Mouse (Mus musculus): ENCODE results near the gene Rbm20.

The Rbm20 gene

GRCm38 (mm10) chr19:53850166-53850922 lies 173.2 kb downstream of the Rbm20 start:
- DNase-seq (ENCODE audit: low spot score in 2 of 2): peak; percentile 66 to 68

DNA sequence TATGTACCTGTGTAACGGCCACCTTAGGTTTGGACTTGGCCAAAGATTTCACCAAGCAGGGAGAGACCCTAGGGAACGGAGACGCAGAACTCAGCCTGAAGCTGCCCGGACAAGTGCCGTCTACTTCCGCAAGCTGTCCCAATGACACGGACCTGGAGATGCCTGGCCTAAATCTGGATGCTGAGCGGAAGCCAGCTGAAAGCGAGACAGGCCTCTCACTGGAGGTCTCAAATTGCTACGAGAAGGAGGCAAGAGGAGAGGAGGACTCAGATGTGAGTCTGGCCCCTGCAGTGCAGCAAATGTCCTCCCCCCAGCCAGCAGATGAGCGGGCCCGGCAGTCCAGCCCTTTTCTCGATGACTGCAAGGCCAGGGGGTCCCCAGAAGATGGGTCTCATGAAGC lies 174.2 kb downstream of the Rbm20 start:
- no peak for DNase-seq (ENCODE audit: low spot score in 2 of 2)

GRCm38 (mm10) chr19:53851826-53852698 lies 175.0 kb downstream of the Rbm20 start:
- no peak for DNase-seq (ENCODE audit: low spot score in 2 of 2)

- peak in 1 of 2 experiments; percentile 67 for DNase-seq (ENCODE audit: low spot score in 2 of 2)
Measured at GRCm38 (mm10) chr19:53852699-53853451, 175.8 kb downstream of the Rbm20 start.

- no peak for DNase-seq (ENCODE audit: low spot score in 2 of 2)
Measured at GRCm38 (mm10) chr19:53854978-53855377, 177.9 kb downstream of the Rbm20 start.

- no peak for DNase-seq (ENCODE audit: low spot score in 2 of 2)
Measured at GRCm38 (mm10) chr19:53855781-53856180, 178.7 kb downstream of the Rbm20 start.

- no peak for DNase-seq (ENCODE audit: low spot score in 2 of 2)
Measured at GRCm38 (mm10) chr19:53856794-53857193, 179.7 kb downstream of the Rbm20 start.

GRCm38 (mm10) chr19:53857962-53858361 lies 180.9 kb downstream of the Rbm20 start:
- DNase-seq (ENCODE audit: low spot score in 2 of 2): no peak

DNA sequence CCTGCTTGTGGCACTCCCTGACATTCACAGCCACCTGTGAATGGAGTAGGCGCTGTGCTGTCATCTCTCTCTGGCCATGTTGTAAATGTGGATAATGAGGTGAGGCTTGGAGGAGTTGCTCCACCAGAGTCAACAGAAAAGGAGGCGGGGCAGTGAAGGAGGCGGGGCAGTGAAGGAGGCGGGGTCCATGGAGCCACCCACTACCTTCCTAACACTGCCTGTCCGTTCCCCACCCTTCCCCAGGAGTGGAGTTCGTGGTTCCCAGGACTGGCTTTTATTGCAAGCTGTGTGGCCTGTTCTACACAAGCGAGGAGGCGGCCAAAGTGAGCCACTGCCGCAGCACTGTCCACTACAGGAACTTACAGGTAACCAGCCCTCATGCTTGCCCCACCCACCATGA lies 182.0 kb downstream of the Rbm20 start:
- DNase-seq (ENCODE audit: low spot score in 2 of 2): no peak

DNA sequence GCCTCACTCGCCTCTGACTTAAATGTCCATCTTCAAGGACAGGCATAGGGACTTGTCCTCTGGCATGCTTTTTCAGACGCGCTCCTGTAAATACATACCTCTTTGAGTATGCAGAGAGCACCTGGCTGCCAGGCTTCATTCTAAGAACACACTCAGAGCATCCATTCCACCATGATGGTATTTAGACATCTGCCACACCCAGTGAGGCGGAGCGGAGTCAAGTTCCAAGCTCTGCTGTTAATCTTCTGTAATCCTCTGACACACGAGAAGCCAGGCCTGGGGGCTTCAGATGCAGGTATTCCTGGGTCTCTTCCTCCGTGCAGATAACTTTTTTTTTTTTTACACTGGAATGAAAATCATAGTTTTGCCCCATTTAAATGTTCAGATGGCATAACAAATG lies 182.5 kb downstream of the Rbm20 start:
- no peak for DNase-seq (ENCODE audit: low spot score in 2 of 2)

DNA sequence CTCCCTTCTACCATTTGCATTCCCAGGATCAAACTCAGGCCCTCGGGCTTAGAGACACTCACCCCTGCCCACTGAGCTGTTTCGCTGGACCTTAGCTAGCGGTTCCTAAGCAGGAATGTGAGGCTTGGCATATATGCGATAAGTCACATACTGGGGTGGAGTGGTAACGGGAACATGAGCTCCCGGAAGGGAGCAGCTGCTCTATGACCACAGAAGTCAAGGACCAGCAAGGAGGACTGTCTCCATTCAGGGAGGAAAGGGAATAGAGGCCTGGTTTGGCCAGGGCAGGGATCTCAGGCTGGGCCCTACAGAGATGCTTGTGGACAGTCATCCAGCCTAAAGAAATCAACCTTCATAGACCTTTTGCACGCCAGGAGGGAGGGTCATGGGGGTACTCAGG lies 184.2 kb downstream of the Rbm20 start:
- DNase-seq (ENCODE audit: low spot score in 2 of 2): no peak

DNA sequence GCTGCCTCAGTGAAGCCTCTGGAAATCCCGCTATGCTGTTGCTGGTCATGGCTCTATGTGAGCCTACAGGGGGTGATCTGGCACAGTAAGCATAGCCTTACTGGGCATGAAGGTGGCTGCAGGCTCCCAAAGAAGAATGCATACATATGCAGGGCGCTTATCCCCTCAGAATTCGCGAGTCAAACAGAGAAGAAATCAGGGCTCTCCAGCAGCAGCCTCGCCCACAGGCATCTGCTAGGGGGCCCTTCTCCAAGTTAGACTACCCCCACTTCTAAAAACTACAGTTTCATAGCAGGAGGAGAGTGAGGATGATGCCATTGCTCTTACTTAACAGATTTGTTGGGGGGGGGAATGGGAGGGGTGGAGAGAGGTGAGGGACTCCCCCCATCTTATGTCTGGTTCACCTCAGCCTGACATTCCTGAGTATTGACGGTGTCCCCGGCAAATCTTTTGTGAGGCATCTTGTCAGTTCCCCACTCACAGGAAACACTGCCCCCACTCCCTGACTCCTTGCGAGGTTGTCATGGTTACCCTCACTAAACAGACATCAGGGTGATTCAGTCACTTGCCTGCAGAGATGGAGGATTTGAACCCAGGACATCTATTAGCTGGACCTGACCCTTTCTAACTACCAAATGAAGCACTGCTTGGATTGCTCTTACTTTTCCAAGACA lies 185.6 kb downstream of the Rbm20 start:
- no peak for DNase-seq (ENCODE audit: low spot score in 2 of 2)

GRCm38 (mm10) chr19:53867238-53867637 lies 190.1 kb downstream of the Rbm20 start:
- no peak for DNase-seq (ENCODE audit: low spot score in 2 of 2)

- DNase-seq (ENCODE audit: low spot score in 2 of 2): no peak
Measured at GRCm38 (mm10) chr19:53868125-53868524, 191.0 kb downstream of the Rbm20 start.

DNA sequence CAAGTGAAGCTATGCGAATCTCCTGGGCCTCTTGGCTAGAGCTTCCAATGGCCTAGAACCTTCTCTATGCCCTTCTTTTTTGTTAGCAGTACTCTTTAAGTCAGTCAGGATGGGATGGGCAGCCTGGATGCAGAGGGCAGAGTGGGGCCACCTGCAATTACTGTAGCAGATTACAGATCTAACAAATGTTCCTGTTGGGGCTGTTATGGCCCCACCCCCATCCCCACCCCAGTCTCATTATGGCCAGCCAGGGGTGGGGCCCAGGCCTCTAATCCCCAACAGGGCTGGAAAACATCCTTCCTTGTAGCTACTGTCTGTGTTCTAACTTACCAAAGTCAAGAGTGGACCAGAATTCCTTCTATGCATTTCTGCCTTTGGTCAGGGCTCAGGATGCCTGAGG lies 191.7 kb downstream of the Rbm20 start:
- no peak for DNase-seq (ENCODE audit: low spot score in 2 of 2)

DNA sequence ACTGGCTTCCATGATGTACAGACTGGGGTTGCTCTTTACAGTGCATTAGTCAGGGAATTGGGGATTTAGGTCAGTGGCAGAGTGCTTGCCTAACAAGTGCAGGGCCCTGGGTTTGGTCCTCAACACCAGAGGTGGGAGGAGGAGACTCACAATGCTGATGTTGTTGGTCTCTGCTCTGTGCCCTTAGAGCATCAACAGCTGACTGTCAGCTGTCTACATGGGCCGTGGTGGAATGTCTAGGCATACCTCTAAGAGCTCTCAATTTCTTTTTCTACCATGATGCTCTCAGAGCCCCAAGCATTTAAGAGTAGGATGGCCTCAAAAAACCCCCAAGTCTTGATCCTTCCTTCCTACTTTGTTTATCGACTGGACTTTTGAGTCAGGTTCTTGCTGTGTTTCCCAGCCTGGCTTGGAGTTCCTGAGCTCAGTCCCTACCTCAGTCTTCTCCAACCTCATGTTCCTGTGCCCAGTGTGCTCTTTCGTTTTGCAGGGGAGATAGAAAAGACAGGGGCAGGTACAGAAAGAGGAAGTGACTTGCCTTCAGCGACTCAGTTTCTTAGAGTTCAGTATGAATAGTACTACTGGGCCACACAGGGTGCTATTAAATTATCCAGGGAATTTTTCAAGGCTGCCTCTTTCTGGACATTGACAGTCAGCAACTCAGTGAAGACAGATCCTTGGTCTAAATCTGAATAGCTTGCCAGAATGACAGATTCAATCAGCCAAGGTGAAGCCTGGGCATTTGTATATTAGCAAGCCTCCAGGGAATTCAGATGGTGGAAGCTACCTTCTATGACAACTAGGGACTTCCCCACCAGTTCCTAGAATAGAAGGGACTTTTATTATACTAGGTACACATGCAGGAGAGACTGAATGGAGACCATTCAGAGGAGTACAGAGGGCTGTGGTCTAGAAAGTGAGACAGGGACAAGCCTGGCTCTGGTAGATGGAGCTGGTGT lies 192.6 kb downstream of the Rbm20 start:
- no peak for DNase-seq (ENCODE audit: low spot score in 2 of 2)

GRCm38 (mm10) chr19:53870568-53870967 lies 193.5 kb downstream of the Rbm20 start:
- DNase-seq (ENCODE audit: low spot score in 2 of 2): no peak

- DNase-seq (ENCODE audit: low spot score in 2 of 2): no peak
Measured at GRCm38 (mm10) chr19:53871502-53871901, 194.4 kb downstream of the Rbm20 start.

- no peak for DNase-seq (ENCODE audit: low spot score in 2 of 2)
Measured at GRCm38 (mm10) chr19:53872994-53873713, 196.0 kb downstream of the Rbm20 start.

- no peak for DNase-seq (ENCODE audit: low spot score in 2 of 2)
Measured at GRCm38 (mm10) chr19:53875246-53875645, 198.1 kb downstream of the Rbm20 start.

Measured in urinary bladder, postnatal 4 days (tissue).